In the genomic region with DNA sequence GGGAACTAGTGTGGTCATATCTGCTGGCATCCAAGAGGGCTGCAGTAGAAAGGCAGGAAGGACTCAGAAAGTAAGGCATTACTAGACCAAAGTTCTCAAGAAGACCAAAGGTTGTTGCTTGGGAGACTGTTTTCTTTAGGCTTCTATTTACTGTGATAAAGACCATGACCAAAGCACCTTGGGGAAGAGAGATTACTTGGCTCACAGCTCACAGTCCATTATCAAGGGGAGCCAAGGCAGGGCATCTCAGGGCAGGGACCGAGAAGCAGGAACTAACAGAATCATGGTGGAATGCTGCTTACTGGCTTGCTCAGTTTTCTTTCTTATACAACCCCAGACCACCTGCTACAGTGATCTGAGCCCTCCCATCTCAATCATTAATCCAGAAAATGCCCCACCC, we compare ENCODE assay signal across 18 mouse cellular contexts.
A peak's percentile ranks its signal among the peaks of the same experiment; 100 is the strongest.
DNase-seq lines count a peak whose midpoint lies in the region; ATAC-seq lines count a peak whose summit lies in the region.
"Had no signal": no experiment of that assay in that cellular context is flagged by ENCODE, and none has a peak within 500 bp of the region (broad histone marks: within the 10 kb centered on the region; RNA-seq: fewer than 3 reads in every experiment).

No protein-coding gene starts in this region.

- peaks cover 4% of the 10 kb centered on the region; the same call in 1 of the 2 replicates for H3K4me1 ChIP-seq in liver, embryonic 15.5 days (replicated peaks)
- H3K4me1 ChIP-seq: embryonic facial prominence, embryonic 13.5 days; forebrain, embryonic 12.5 days; heart, embryonic 10.5 days; neural tube, embryonic 12.5 days had no signal

- DNase-seq in c-Kit-negative CD71-positive TER-119-positive erythroid progenitor cells, embryonic 14.5 days (ENCODE audit: low read depth, low spot score): peak; percentile 6
- peak; percentile 18 to 22 for DNase-seq in spleen, postnatal 14 days (ENCODE audit: low spot score in 2 of 2)
- DNase-seq in left cerebral cortex, postnatal 14 days (ENCODE audit: low spot score in 2 of 2): no peak
- no peak for DNase-seq in cerebellum, adult 8-10 months
- no peak for DNase-seq in left cerebral cortex, adult 18-20 months (ENCODE audit: low spot score in 2 of 2)
- DNase-seq: cerebellum, postnatal 25 days; kidney, postnatal 4 days; lung, postnatal 14 days; thymus, adult 18-20 months had no signal

- H3K4me2 ChIP-seq in liver, embryonic 15.5 days: no peak overlapping the region
- H3K4me2 ChIP-seq: embryonic facial prominence, embryonic 13.5 days; forebrain, embryonic 12.5 days; neural tube, embryonic 12.5 days had no signal

- H3K4me3 ChIP-seq in liver, embryonic 15.5 days (replicated peaks): no peak overlapping the region
- H3K4me3 ChIP-seq: embryonic facial prominence, embryonic 13.5 days; forebrain, embryonic 12.5 days; heart, embryonic 10.5 days; neural tube, embryonic 12.5 days had no signal

- WGBS in liver, embryonic 15.5 days (ENCODE audit: insufficient replicate concordance): 28% methylated on average over 1 of the region's 1 CpGs

- intact Hi-C loops in left cerebral cortex, postnatal 14 days (cut with DNase I): no loop called here

- no peaks in the 10 kb centered on the region for H3K9me3 ChIP-seq in liver, embryonic 15.5 days (replicated peaks)
- H3K9me3 ChIP-seq: embryonic facial prominence, embryonic 13.5 days; forebrain, embryonic 12.5 days; heart, embryonic 10.5 days; neural tube, embryonic 12.5 days had no signal

- H3K9ac ChIP-seq in liver, embryonic 15.5 days: no peak overlapping the region
- H3K9ac ChIP-seq: embryonic facial prominence, embryonic 13.5 days; forebrain, embryonic 12.5 days; neural tube, embryonic 12.5 days had no signal

- no peak overlapping the region for H3K27ac ChIP-seq in liver, embryonic 15.5 days (replicated peaks)
- H3K27ac ChIP-seq: embryonic facial prominence, embryonic 13.5 days; forebrain, embryonic 12.5 days; heart, embryonic 10.5 days; hindbrain, postnatal 0 days; neural tube, embryonic 12.5 days had no signal

- H3K36me3 ChIP-seq in liver, embryonic 15.5 days (replicated peaks): no peaks in the 10 kb centered on the region
- H3K36me3 ChIP-seq: embryonic facial prominence, embryonic 13.5 days; forebrain, embryonic 12.5 days; heart, embryonic 10.5 days; neural tube, embryonic 12.5 days had no signal

- peak; percentile 85 for ATAC-seq in erythroblast, adult 5-6 weeks (replicated peaks; ENCODE audit: low FRiP score, poor library complexity, severe bottlenecking)
- ATAC-seq in liver, embryonic 15.5 days (ENCODE audit: insufficient read depth): peak; percentile 80
- ATAC-seq: hindbrain, postnatal 0 days; midbrain, embryonic 16.5 days had no signal

- no peaks in the 10 kb centered on the region for H3K27me3 ChIP-seq in liver, embryonic 15.5 days
- H3K27me3 ChIP-seq: CH12.LX; embryonic facial prominence, embryonic 13.5 days; forebrain, embryonic 12.5 days; neural tube, embryonic 12.5 days had no signal

Comparison
In these comparisons a context has a peak if more than half of its experiments do, and no peak if none do; other contexts are left out.
1. DNase-seq: peak in c-Kit-negative CD71-positive TER-119-positive erythroid progenitor cells, embryonic 14.5 days (single experiment) and spleen, postnatal 14 days (2 of 2); none in left cerebral cortex, postnatal 14 days (0 of 2), cerebellum, adult 8-10 months (single experiment) and left cerebral cortex, adult 18-20 months (0 of 2).